Mouse (Mus musculus): ENCODE results near the gene Snd1. TPM values are rescaled to one million over a fixed set of nuclear protein-coding genes. Genes with fewer than 3 reads are reported as not detected.

The Snd1 gene
- polyA plus RNA-seq, 1 experiment = 58.9 TPM

DNA sequence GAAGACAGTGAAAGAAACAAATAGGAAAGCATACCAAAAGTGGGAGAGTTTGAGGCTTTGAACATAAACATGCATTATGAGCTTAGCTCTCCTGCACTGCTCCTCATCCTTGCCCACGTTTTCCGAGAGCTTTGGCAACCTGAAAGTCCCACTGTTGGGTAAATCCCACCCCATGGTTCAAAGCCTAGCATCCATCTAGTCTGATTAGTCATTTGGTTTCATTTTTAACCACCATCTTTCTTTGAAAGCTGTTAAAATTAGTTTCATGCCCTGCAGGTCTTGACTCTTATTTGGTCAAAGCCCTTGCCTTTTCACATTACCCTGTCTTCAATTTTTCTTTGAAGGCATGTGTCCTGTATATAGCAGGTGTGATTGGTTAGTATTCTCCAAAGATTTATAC lies 108.5 kb downstream of the Snd1 start:
- H3K4me3 ChIP-seq (ENCODE audit: insufficient read depth, low read length) = no peak overlapping the region
- TF ChIP-seq POLR2A (IDR thresholded peaks at IDR 0.05; ENCODE audit: borderline replicate concordance, low read depth, low read length) (no peak), CTCF (IDR thresholded peaks at IDR 0.05; ENCODE audit: low read depth, low read length) (no peak)
- H3K27ac ChIP-seq (ENCODE audit: insufficient read depth, low read depth, low read length) = no peak overlapping the region
- no peaks in the 10 kb centered on the region; the same call in 1 of the 2 replicates for H3K4me1 ChIP-seq (ENCODE audit: control insufficient read depth, insufficient read depth, low read length)

DNA sequence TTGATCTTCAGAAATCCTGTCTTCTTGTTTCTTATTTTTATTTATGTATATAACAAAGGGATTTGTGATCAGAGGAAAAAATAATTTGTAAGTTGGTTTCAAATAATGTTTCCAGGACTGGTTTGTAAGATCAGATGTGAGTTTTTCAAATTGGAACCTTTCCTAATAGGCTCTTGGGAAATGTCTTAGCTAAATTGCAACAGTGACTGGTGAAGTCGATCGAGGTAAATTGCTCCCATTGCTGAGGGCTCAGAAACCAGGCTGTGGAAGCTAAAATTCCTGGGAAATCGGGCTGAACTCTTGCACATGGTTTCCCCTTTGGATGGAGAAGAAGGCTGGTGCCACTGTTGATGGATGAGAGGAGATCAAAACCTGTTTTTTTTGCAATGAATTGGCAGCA lies 111.9 kb downstream of the Snd1 start:
- no peak overlapping the region for H3K27ac ChIP-seq (ENCODE audit: insufficient read depth, low read depth, low read length)
- H3K4me3 ChIP-seq (ENCODE audit: insufficient read depth, low read length) = no peak overlapping the region
- H3K4me1 ChIP-seq (ENCODE audit: control insufficient read depth, insufficient read depth, low read length) = no peaks in the 10 kb centered on the region
- TF ChIP-seq POLR2A (IDR thresholded peaks at IDR 0.05; ENCODE audit: borderline replicate concordance, low read depth, low read length) (no peak), CTCF (IDR thresholded peaks at IDR 0.05; ENCODE audit: low read depth, low read length) (no peak)

DNA sequence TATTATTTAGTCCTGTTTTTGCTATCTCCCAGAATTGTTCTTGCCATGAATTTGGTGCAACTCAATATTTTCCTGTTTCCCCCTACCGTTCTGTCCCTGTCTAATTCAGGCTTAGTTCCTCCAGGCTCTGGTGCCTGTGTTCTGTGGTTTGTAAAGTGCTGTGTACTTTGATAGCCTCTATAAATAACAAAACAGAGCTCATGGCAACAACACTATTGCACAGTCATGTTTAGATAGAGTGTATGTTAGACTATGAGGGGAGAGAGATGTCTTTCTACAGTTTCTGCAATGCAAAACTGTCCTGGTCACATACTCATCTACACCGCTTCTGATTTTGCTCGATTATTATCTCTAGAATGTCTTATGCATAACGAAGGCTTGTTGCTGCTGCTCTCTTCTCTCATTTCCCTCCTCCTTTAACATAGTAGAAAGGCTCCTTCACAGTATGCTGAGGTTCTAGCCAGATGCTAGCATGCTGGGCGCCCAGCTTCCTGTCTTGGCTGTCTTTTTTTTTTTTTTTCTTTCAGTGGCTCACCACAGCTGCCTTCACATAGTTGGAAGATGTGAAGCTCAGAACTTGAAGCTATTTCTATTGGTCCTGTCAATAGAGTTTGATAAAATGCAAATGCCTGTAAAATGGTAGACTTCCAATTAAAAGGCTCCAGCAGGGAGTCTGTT lies 113.7 kb downstream of the Snd1 start:
- no peak for TF ChIP-seq CTCF (IDR thresholded peaks at IDR 0.05; ENCODE audit: low read depth, low read length)
- TF ChIP-seq POLR2A (IDR thresholded peaks at IDR 0.05; ENCODE audit: borderline replicate concordance, low read depth, low read length) = no peak
- 0 out of 2 replicates have a peak, but pooled peaks cover 2% of the 10 kb centered on the region for H3K4me1 ChIP-seq (ENCODE audit: control insufficient read depth, insufficient read depth, low read length)
- no peak overlapping the region for H3K27ac ChIP-seq (ENCODE audit: insufficient read depth, low read depth, low read length)
- H3K4me3 ChIP-seq (ENCODE audit: insufficient read depth, low read length) = no peak overlapping the region

DNA sequence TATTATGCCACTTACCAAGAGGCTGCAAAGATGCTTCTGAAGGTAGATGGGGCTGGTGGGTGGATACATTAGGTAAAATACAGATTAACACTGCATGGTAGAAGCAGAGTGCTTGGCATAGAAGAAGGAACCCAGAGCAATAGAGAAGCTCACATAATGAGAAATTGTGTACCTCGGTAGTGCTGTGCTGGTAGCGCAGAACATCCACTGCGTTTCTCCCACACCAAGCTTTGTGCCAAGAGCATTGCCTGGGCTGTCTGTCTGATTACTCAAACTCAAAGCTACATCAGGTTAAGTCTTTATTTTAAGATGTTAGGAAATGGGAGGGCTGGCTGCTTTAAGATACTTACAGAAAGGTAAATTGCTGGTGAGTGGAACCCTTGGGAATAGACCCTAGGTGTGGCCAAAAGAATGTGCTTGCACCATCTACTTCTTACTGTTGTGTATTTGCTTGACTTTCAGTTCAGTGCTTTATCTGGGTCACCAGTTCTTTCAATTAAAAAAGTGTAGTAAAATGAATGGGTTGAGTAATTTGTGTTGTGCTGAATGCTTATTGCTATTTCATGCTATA lies 117.5 kb downstream of the Snd1 start:
- TF ChIP-seq POLR2A (IDR thresholded peaks at IDR 0.05; ENCODE audit: borderline replicate concordance, low read depth, low read length) (no peak), CTCF (IDR thresholded peaks at IDR 0.05; ENCODE audit: low read depth, low read length) (no peak)
- H3K27ac ChIP-seq (ENCODE audit: insufficient read depth, low read depth, low read length) = no peak overlapping the region
- no peak overlapping the region for H3K4me3 ChIP-seq (ENCODE audit: insufficient read depth, low read length)
- peaks cover 4% of the 10 kb centered on the region for H3K4me1 ChIP-seq (ENCODE audit: control insufficient read depth, insufficient read depth, low read length)

DNA sequence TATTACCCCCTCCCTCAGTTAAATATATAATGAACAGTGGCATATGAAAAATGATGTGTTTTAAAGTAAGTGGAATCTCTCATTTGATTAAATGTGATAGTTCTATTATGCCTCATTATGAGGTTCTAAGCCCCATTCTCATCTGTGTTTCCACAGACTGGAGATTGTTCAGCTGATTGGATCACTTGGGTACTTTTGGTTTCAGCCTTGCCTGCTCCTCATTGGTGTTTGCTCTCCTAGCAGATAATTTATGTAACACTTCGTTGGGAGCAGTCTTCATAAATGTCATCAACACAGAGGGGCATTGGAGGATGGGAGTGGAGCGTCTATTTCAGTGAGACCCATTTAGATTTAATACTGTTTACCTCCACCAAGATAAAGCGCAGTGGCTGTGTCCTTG lies 118.8 kb downstream of the Snd1 start:
- TF ChIP-seq CTCF (IDR thresholded peaks at IDR 0.05; ENCODE audit: low read depth, low read length) = no peak
- TF ChIP-seq POLR2A (IDR thresholded peaks at IDR 0.05; ENCODE audit: borderline replicate concordance, low read depth, low read length) = no peak
- H3K4me1 ChIP-seq (ENCODE audit: control insufficient read depth, insufficient read depth, low read length) = peaks cover 4% of the 10 kb centered on the region
- no peak overlapping the region for H3K4me3 ChIP-seq (ENCODE audit: insufficient read depth, low read length)
- no peak overlapping the region for H3K27ac ChIP-seq (ENCODE audit: insufficient read depth, low read depth, low read length)

GRCm38 (mm10) chr6:28594759-28595158 lies 119.8 kb downstream of the Snd1 start:
- peaks cover 4% of the 10 kb centered on the region for H3K4me1 ChIP-seq (ENCODE audit: control insufficient read depth, insufficient read depth, low read length)
- H3K27ac ChIP-seq (ENCODE audit: insufficient read depth, low read depth, low read length) = no peak overlapping the region
- H3K4me3 ChIP-seq (ENCODE audit: insufficient read depth, low read length) = no peak overlapping the region
- TF ChIP-seq POLR2A (IDR thresholded peaks at IDR 0.05; ENCODE audit: borderline replicate concordance, low read depth, low read length) (no peak), CTCF (IDR thresholded peaks at IDR 0.05; ENCODE audit: low read depth, low read length) (no peak)

GRCm38 (mm10) chr6:28595231-28595630 lies 120.3 kb downstream of the Snd1 start:
- H3K27ac ChIP-seq (ENCODE audit: insufficient read depth, low read depth, low read length) = no peak overlapping the region
- peaks cover 5% of the 10 kb centered on the region for H3K4me1 ChIP-seq (ENCODE audit: control insufficient read depth, insufficient read depth, low read length)
- no peak overlapping the region for H3K4me3 ChIP-seq (ENCODE audit: insufficient read depth, low read length)
- TF ChIP-seq POLR2A (IDR thresholded peaks at IDR 0.05; ENCODE audit: borderline replicate concordance, low read depth, low read length) (no peak), CTCF (IDR thresholded peaks at IDR 0.05; ENCODE audit: low read depth, low read length) (no peak)

DNA sequence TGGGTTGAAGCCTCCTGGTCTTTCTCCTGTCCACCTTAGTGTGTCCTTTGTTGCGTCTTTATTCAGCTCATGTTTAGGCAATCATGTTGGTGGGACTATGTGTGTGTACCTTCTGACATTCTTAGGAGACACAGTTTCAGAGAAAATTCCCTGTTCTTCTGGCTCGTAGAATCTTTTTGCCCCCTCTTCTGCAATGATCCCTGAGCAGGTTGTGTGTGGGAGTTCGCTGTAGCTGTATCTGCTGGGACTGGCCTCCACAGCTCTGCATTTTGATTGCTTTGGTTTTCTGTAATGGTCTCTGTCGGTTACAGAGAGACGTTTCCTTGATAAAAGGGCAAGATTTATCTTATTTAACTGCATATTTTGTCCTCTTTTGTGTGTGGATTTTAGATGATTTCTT lies 122.3 kb downstream of the Snd1 start:
- Histone ChIP-seq H3K4me3 (ENCODE audit: insufficient read depth, low read length) (no peak overlapping the region), H3K4me1 (ENCODE audit: control insufficient read depth, insufficient read depth, low read length) (peaks cover 5% of the 10 kb centered on the region), H3K27ac (ENCODE audit: insufficient read depth, low read depth, low read length) (no peak overlapping the region)
- TF ChIP-seq POLR2A (IDR thresholded peaks at IDR 0.05; ENCODE audit: borderline replicate concordance, low read depth, low read length) (no peak), CTCF (IDR thresholded peaks at IDR 0.05; ENCODE audit: low read depth, low read length) (no peak)

GRCm38 (mm10) chr6:28599120-28599519 lies 124.2 kb downstream of the Snd1 start:
- no peak overlapping the region for H3K27ac ChIP-seq (ENCODE audit: insufficient read depth, low read depth, low read length)
- H3K4me3 ChIP-seq (ENCODE audit: insufficient read depth, low read length) = no peak overlapping the region
- TF ChIP-seq POLR2A (IDR thresholded peaks at IDR 0.05; ENCODE audit: borderline replicate concordance, low read depth, low read length) = no peak
- no peak for TF ChIP-seq CTCF (IDR thresholded peaks at IDR 0.05; ENCODE audit: low read depth, low read length)
- H3K4me1 ChIP-seq (ENCODE audit: control insufficient read depth, insufficient read depth, low read length) = peaks cover 4% of the 10 kb centered on the region

DNA sequence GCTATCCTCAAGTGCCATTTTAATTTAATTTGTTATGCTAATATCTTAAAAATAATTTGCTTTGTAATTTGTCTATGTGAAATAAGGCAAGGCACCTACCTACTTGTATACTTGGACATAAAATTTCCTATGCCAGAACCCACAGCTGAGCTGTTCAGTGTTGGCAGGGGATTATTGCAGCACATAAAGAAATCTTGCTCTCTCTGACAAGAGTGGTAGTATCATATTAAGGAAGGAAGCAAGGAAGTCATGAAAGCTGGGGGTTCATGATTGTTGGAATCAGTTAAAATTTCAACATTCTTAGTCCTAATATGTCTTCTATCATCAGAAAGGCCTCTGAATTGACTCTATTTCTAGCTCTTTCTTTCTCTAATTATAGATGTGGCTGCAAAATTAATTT lies 125.5 kb downstream of the Snd1 start:
- Histone ChIP-seq H3K4me3 (ENCODE audit: insufficient read depth, low read length) (no peak overlapping the region), H3K27ac (ENCODE audit: insufficient read depth, low read depth, low read length) (no peak overlapping the region), H3K4me1 (ENCODE audit: control insufficient read depth, insufficient read depth, low read length) (0 out of 2 replicates have a peak, but pooled peaks cover 2% of the 10 kb centered on the region)
- TF ChIP-seq POLR2A (IDR thresholded peaks at IDR 0.05; ENCODE audit: borderline replicate concordance, low read depth, low read length) (no peak), CTCF (IDR thresholded peaks at IDR 0.05; ENCODE audit: low read depth, low read length) (no peak)
